Mouse (Mus musculus): ENCODE results near the gene Pcnx3.

Gene Pcnx3

GRCm38 (mm10) chr19:5640339-5640738, 48.4 kb downstream of the Pcnx3 start:
- no peak for DNase-seq (ENCODE audit: low spot score)

- no peak for DNase-seq (ENCODE audit: low spot score)
Measured at GRCm38 (mm10) chr19:5638416-5639005, 50.2 kb downstream of the Pcnx3 start.

GRCm38 (mm10) chr19:5637069-5638047, 51.4 kb downstream of the Pcnx3 start, which contains the start of gene Rela:
Rela (plus strand) TSS chr19:5637483.
- peak; percentile 92 for DNase-seq (ENCODE audit: low spot score)

GRCm38 (mm10) chr19:5636571-5637041, 52.1 kb downstream of the Pcnx3 start:
- DNase-seq (ENCODE audit: low spot score) = no peak

- DNase-seq (ENCODE audit: low spot score) = no peak
Measured at GRCm38 (mm10) chr19:5636036-5636570, 52.6 kb downstream of the Pcnx3 start.

- no peak for DNase-seq (ENCODE audit: low spot score)
Measured at GRCm38 (mm10) chr19:5632120-5632519, 56.6 kb downstream of the Pcnx3 start.

- DNase-seq (ENCODE audit: low spot score) = no peak
Measured at GRCm38 (mm10) chr19:5629907-5630306, 58.8 kb downstream of the Pcnx3 start.

GRCm38 (mm10) chr19:5625311-5625710, 63.4 kb downstream of the Pcnx3 start:
- DNase-seq (ENCODE audit: low spot score) = no peak

- DNase-seq (ENCODE audit: low spot score) = no peak
Measured at GRCm38 (mm10) chr19:5621884-5622283, 66.8 kb downstream of the Pcnx3 start.

- DNase-seq (ENCODE audit: low spot score) = no peak
Measured at GRCm38 (mm10) chr19:5620007-5620406, 68.7 kb downstream of the Pcnx3 start.

- no peak for DNase-seq (ENCODE audit: low spot score)
Measured at GRCm38 (mm10) chr19:5614953-5615352, 73.8 kb downstream of the Pcnx3 start.

Measured in urinary bladder, postnatal 14 days (tissue).